Mouse (Mus musculus) Patski (cell line): ENCODE measurements around the gene Ambra1. TPM values are rescaled to one million over a fixed set of nuclear protein-coding genes. Genes with fewer than 3 reads are reported as not detected.

ENCODE experiments used
- ATAC-seq: fragments of 100-300 bp; one replicate; pipeline ENCODE4 v1.8.0; 2021
- CTCF ChIA-PET: fragments of 350-600 bp; sonication (Branson Sonifier 250); formaldehyde crosslinking; loops from one replicate; lab custom pipeline; 2022; ENCODE audit warnings: inconsistent platforms; lab: Charles Lee
- POLR2A ChIA-PET: fragments of 350-600 bp; sonication (Branson Sonifier 250); formaldehyde crosslinking; loops from one replicate; lab custom pipeline; 2022; ENCODE audit warnings: antibody characterized with exemption, inconsistent platforms; lab: Charles Lee
- DNase-seq: peaks from one replicate; pipeline ENCODE4 v3.0.0-alpha.2; 2011; ENCODE audit warnings: low read depth, low spot score
- H3K27me3 ChIP-seq: fragments of 371-371 bp; one replicate; pipeline ENCODE4 v1.5.1; 2021
- CTCF ChIP-seq: fragments of 100-300 bp; IDR thresholded peaks from one replicate; pipeline ENCODE4 v1.5.1; 2021
- in situ Hi-C: fragments of 300-500 bp; cut with MboI; formaldehyde crosslinking; loops from 3 replicates; pipeline ENCODE4 v1.11.1; 2018; ENCODE audit warnings: low pct_unique_long_range_greater_than_20kb, mixed read lengths
- polyA plus RNA-seq: library from polyadenylated mRNA; unstranded; gene quantifications from one replicate; pipeline ENCODE4 v1.2.3, GENCODE M21; 2021

Ambra1 gene
- polyA plus RNA-seq, 1 experiment from 2014 or later: 27.5 TPM

GRCm38 (mm10) chr2:91933471-91933870 is 203.5 kb downstream of the Ambra1 start:
- ATAC-seq (no peak), DNase-seq (no peak)
- H3K27me3 ChIP-seq: no peaks in the 10 kb centered on the region
- ChIA-PET CTCF (interaction anchor here (1.1 kb wide), 1 partner anchor 9 kb away, joined by 4 read pairs; no protein-coding TSS in a partner anchor), POLR2A (interaction anchor here (0.9 to 1.2 kb wide), 2 partner anchors 10 to 46 kb away, joined by 3 read pairs; no protein-coding TSS in a partner anchor)
- no peak for TF ChIP-seq CTCF
- in situ Hi-C loops: no loop called here

GRCm38 (mm10) chr2:91934016-91934415 is 204.1 kb downstream of the Ambra1 start:
- ATAC-seq (no peak), DNase-seq (no peak)
- ChIA-PET POLR2A (no interaction called here), CTCF (no interaction called here)
- H3K27me3 ChIP-seq: no peaks in the 10 kb centered on the region
- in situ Hi-C loops: no loop called here
- TF ChIP-seq CTCF: no peak

- CTCF ChIA-PET: interaction anchor here (1.2 kb wide), 1 partner anchor 10 kb away, joined by 4 read pairs; the partner anchor contains the start of gene Gm9821
- ATAC-seq: no peak
- POLR2A ChIA-PET: no interaction called here
- no peak for DNase-seq
- in situ Hi-C loops: no loop called here
- no peak for TF ChIP-seq CTCF
- no peaks in the 10 kb centered on the region for H3K27me3 ChIP-seq
These were observed 205.0 kb downstream of the Ambra1 start for GRCm38 (mm10) chr2:91934826-91935525.

- ChIA-PET POLR2A (no interaction called here), CTCF (interaction anchor here (1.7 kb wide), 1 partner anchor 11 kb away, joined by 4 read pairs; no protein-coding TSS in a partner anchor)
- no peak for ATAC-seq
- no peak for TF ChIP-seq CTCF
- H3K27me3 ChIP-seq: no peaks in the 10 kb centered on the region
- in situ Hi-C loops: no loop called here
- no peak for DNase-seq
These were observed 206.2 kb downstream of the Ambra1 start for GRCm38 (mm10) chr2:91936154-91936553.

GRCm38 (mm10) chr2:91939303-91939935 is 209.5 kb downstream of the Ambra1 start:
- TF ChIP-seq CTCF: no peak
- no peak for ATAC-seq
- no peak for DNase-seq
- no peaks in the 10 kb centered on the region for H3K27me3 ChIP-seq
- CTCF ChIA-PET: no interaction called here
- in situ Hi-C loops: no loop called here
- POLR2A ChIA-PET: no interaction called here

- in situ Hi-C loops: no loop called here
- ChIA-PET CTCF (interaction anchor here (0.9 to 5.0 kb wide), 5 partner anchors 9 to 41 kb away, joined by 3 to 63 read pairs (median 3); no protein-coding TSS in a partner anchor), POLR2A (no interaction called here)
- no peak for DNase-seq
- no peaks in the 10 kb centered on the region for H3K27me3 ChIP-seq
- TF ChIP-seq CTCF: no peak
- no peak for ATAC-seq
These were observed 212.4 kb downstream of the Ambra1 start for GRCm38 (mm10) chr2:91942356-91942755.

GRCm38 (mm10) chr2:91944170-91944950 is 214.4 kb downstream of the Ambra1 start:
- in situ Hi-C loops: no loop called here
- DNase-seq (no peak), ATAC-seq (peak; percentile 31)
- CTCF ChIA-PET: interaction anchor here (1.0 to 5.0 kb wide), 6 partner anchors 9 to 43 kb away, joined by 3 to 63 read pairs (median 4); no protein-coding TSS in a partner anchor
- H3K27me3 ChIP-seq: no peaks in the 10 kb centered on the region
- no peak for TF ChIP-seq CTCF
- POLR2A ChIA-PET: no interaction called here

GRCm38 (mm10) chr2:91945483-91945882 is 215.5 kb downstream of the Ambra1 start, which contains the start of gene Gm9821:
Gm9821 (plus strand) TSS chr2:91945703.
- DNase-seq: no peak
- H3K27me3 ChIP-seq: no peaks in the 10 kb centered on the region
- CTCF ChIA-PET: interaction anchor here (1.1 to 5.0 kb wide), 2 partner anchors 10 to 16 kb away, joined by 4 to 63 read pairs; no protein-coding TSS in a partner anchor
- ATAC-seq: no peak
- in situ Hi-C loops: no loop called here
- POLR2A ChIA-PET: no interaction called here
- no peak for TF ChIP-seq CTCF

GRCm38 (mm10) chr2:91946836-91947235 is 216.9 kb downstream of the Ambra1 start:
- DNase-seq: no peak
- H3K27me3 ChIP-seq: no peaks in the 10 kb centered on the region
- ChIA-PET POLR2A (interaction anchor here (1.1 to 1.9 kb wide), 2 partner anchors 11 to 13 kb away, joined by 3 to 6 read pairs; no protein-coding TSS in a partner anchor), CTCF (interaction anchor here (0.8 to 2.4 kb wide), 3 partner anchors 10 to 17 kb away, joined by 3 to 14 read pairs (median 5); no protein-coding TSS in a partner anchor)
- no peak for ATAC-seq
- TF ChIP-seq CTCF: no peak
- in situ Hi-C loops: no loop called here
